Mouse (Mus musculus) olfactory bulb, adult 2 months (tissue): ENCODE data around the gene Klk1.

Experiments used
- CTCF ChIP-seq: fragments of 200-500 bp; IDR thresholded peaks from 2 replicates; pipeline ENCODE4 v1.5.1; 2012; ENCODE audit warnings: low read depth, mild to moderate bottlenecking, low read length, moderate library complexity; ENCODE audit not compliant: insufficient read depth
- POLR2A ChIP-seq: fragments of 200-500 bp; IDR thresholded peaks from 2 replicates; pipeline ENCODE4 v1.6.1; 2012; ENCODE audit warnings: mild to moderate bottlenecking, low read depth, low read length, moderate library complexity; ENCODE audit not compliant: insufficient read depth

DNA sequence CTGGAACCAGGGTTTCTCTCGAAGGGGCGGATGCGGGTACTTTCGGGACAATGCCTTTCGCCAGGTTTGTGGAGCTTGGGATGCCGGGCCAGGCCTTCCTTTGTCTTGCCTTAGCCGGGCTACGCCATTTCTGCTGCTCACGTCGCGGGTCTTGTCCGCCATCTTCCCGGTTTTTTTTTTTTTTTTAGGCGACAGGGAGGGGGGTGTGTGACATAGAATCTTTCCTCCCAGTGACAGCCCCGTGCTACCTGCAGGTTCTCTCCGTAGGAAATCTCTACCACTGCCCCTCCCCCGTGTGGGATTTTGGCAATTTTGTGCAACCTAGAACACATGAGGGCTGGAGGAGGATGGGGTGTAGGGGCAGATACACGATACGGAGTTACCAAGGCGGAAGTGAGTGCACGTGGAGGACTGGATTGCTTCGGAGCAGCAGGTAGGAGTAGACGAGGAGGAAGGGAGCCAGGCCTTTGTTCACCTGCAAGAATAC is 21.9 kb downstream of the Klk1 start:
- TF ChIP-seq CTCF: no peak
- no peak for TF ChIP-seq POLR2A
